Mouse (Mus musculus) retina, embryonic 14.5 days (tissue): ENCODE data around the gene Slc25a19.
"Not testable (repeated sequence)": the region's sequence is repeated elsewhere in the genome, so short reads cannot be mapped to it uniquely, and the experiment has no call there.

Source experiments
- DNase-seq: peaks from one replicate; pipeline ENCODE4 v3.0.0-alpha.2; 2015; ENCODE audit warnings: low spot score

Slc25a19 gene

GRCm38 (mm10) chr11:115627705-115628464, at the start of gene Slc25a19:
Gene Slc25a19 (minus strand): TSS chr11:115628295.
- peak; percentile 99 for DNase-seq

GRCm38 (mm10) chr11:115677511-115677910, 49.4 kb upstream of the Slc25a19 start:
- DNase-seq, result no peak

- no peak for DNase-seq
These were observed 48.6 kb upstream of the Slc25a19 start for GRCm38 (mm10) chr11:115676738-115677137.

- no peak for DNase-seq
These were observed 46.3 kb upstream of the Slc25a19 start for GRCm38 (mm10) chr11:115674235-115674865.

- DNase-seq, result no peak
These were observed 45.6 kb upstream of the Slc25a19 start for GRCm38 (mm10) chr11:115673471-115674234.

- no peak for DNase-seq
These were observed 44.3 kb upstream of the Slc25a19 start for GRCm38 (mm10) chr11:115672226-115672987.

- peak; percentile 36 for DNase-seq
These were observed 42.5 kb upstream of the Slc25a19 start for GRCm38 (mm10) chr11:115670451-115671050.

- DNase-seq, result no peak
These were observed 35.7 kb upstream of the Slc25a19 start for GRCm38 (mm10) chr11:115663676-115664335.

GRCm38 (mm10) chr11:115660376-115660775, 32.3 kb upstream of the Slc25a19 start:
- no peak for DNase-seq

- no peak for DNase-seq
These were observed 30.4 kb upstream of the Slc25a19 start for GRCm38 (mm10) chr11:115658521-115658920.

- DNase-seq, result no peak
These were observed 26.0 kb upstream of the Slc25a19 start for GRCm38 (mm10) chr11:115654128-115654527.

GRCm38 (mm10) chr11:115653194-115653593, 25.1 kb upstream of the Slc25a19 start:
- no peak for DNase-seq

GRCm38 (mm10) chr11:115651680-115652079, 23.6 kb upstream of the Slc25a19 start:
- DNase-seq, result no peak

GRCm38 (mm10) chr11:115649706-115650105, 21.6 kb upstream of the Slc25a19 start:
- DNase-seq, result no peak

GRCm38 (mm10) chr11:115647459-115647858, 19.4 kb upstream of the Slc25a19 start:
- DNase-seq, result peak; percentile 87

- no peak for DNase-seq
These were observed 18.3 kb upstream of the Slc25a19 start for GRCm38 (mm10) chr11:115646439-115646838.

- not testable (repeated sequence) for DNase-seq
These were observed 17.4 kb upstream of the Slc25a19 start for GRCm38 (mm10) chr11:115645498-115645897.

- no peak for DNase-seq
These were observed 16.2 kb upstream of the Slc25a19 start for GRCm38 (mm10) chr11:115644308-115644707.

GRCm38 (mm10) chr11:115643265-115643664, 15.2 kb upstream of the Slc25a19 start:
- no peak for DNase-seq

GRCm38 (mm10) chr11:115642705-115643104, 14.6 kb upstream of the Slc25a19 start:
- no peak for DNase-seq

- no peak for DNase-seq
These were observed 13.6 kb upstream of the Slc25a19 start for GRCm38 (mm10) chr11:115641664-115642036.
